Mouse (Mus musculus): ENCODE measurements around the gene Rnf121. TPM values are rescaled to one million over a fixed set of nuclear protein-coding genes. Genes with fewer than 3 reads are reported as not detected.

The Rnf121 gene
- polyA plus RNA-seq, 1 experiment from 2014 or later: 33.5 TPM

GRCm38 (mm10) chr7:102018590-102018989 lies 46.7 kb downstream of the Rnf121 start, which contains the start of gene Il18bp:
Gene Il18bp (minus strand): TSS chr7:102018690.
- Histone ChIP-seq H3K36me3 (peaks cover 90% of the 10 kb centered on the region), H3K9me3 (replicated peaks) (no peaks in the 10 kb centered on the region), H3K27me3 (replicated peaks) (no peaks in the 10 kb centered on the region), H3K4me3 (replicated peaks) (no peak within 1 kb of the TSS), H3K4me1 (no peaks in the 10 kb centered on the region), H3K27ac (replicated peaks) (peak within 1 kb of the TSS; percentile 20), H3K4me2 (no peak within 1 kb of the TSS), H3K9ac (replicated peaks) (no peak within 1 kb of the TSS)
- 91% methylated on average over 3 of the region's 3 CpGs for WGBS
- no peak for ATAC-seq (ENCODE audit: low FRiP score)

DNA sequence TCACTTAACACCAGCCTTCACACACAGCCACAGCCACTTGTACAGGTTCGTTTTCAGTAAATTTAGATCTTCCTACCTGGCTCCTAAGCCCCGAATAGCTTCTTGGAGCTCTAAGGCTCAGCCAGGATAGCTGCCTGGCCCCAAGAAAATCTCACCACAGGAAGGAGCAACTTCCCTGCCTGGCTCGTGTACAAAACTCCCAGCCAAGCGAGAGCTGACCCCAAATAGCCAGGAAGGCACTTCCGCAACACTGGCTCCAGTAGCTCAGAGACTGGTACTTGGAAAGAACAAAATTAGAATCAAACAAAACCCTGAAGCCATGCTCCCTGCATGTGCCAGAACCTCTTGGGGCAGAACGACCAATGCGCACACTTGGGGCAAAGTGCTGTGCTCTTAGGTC lies 47.2 kb downstream of the Rnf121 start:
- Histone ChIP-seq H3K4me1 (no peaks in the 10 kb centered on the region), H3K9me3 (replicated peaks) (no peaks in the 10 kb centered on the region), H3K4me3 (replicated peaks) (no peak overlapping the region), H3K27me3 (replicated peaks) (no peaks in the 10 kb centered on the region), H3K36me3 (peaks cover 90% of the 10 kb centered on the region), H3K27ac (replicated peaks) (no peak overlapping the region; the same call in 1 of the 2 replicates), H3K4me2 (no peak overlapping the region), H3K9ac (replicated peaks) (no peak overlapping the region)
- no peak for ATAC-seq (ENCODE audit: low FRiP score)
- 85% methylated on average over 7 of the region's 7 CpGs for WGBS

- H3K4me2 ChIP-seq: no peak overlapping the region
- no peaks in the 10 kb centered on the region for H3K27me3 ChIP-seq (replicated peaks)
- H3K9me3 ChIP-seq (replicated peaks): no peaks in the 10 kb centered on the region
- H3K4me1 ChIP-seq: no peaks in the 10 kb centered on the region
- no peak for ATAC-seq (ENCODE audit: low FRiP score)
- peaks cover 90% of the 10 kb centered on the region for H3K36me3 ChIP-seq
- no peak overlapping the region for H3K27ac ChIP-seq (replicated peaks)
- WGBS: 89% methylated on average over 5 of the region's 5 CpGs
- no peak overlapping the region for H3K4me3 ChIP-seq (replicated peaks)
- no peak overlapping the region for H3K9ac ChIP-seq (replicated peaks)
Observed at GRCm38 (mm10) chr7:102017452-102017851, 47.8 kb downstream of the Rnf121 start.

DNA sequence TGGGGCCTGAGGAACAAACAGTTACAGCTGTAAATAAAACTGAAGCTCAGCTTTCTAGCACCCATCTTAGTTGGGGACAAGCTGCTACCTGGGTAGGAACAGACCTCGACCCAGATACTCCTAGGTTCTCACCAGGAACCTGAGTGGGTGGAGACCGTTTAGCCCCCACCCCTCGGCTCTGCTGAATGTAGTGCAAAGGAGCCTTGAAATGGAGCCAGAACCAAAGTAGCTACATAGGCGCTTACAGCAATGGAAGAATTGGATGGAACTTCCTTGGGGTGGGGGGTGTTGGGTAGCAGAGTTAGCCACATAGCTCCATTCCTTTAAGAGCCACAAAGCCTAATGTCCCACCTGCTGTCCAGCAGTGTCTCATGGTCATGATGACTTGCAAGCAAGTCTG lies 48.3 kb downstream of the Rnf121 start:
- Histone ChIP-seq H3K27ac (replicated peaks) (no peak overlapping the region), H3K27me3 (replicated peaks) (no peaks in the 10 kb centered on the region)
- 79% methylated on average over 4 of the region's 4 CpGs for WGBS

GRCm38 (mm10) chr7:102014995-102015394 lies 50.3 kb downstream of the Rnf121 start:
- 86% methylated on average over 2 of the region's 2 CpGs for WGBS
- Histone ChIP-seq H3K27ac (replicated peaks) (0 out of 2 replicates have a peak overlapping the region, but pooled peaks have one; percentile 20), H3K27me3 (replicated peaks) (no peaks in the 10 kb centered on the region), H3K4me1 (no peaks in the 10 kb centered on the region), H3K9me3 (replicated peaks) (no peaks in the 10 kb centered on the region), H3K9ac (replicated peaks) (no peak overlapping the region), H3K4me3 (replicated peaks) (no peak overlapping the region), H3K36me3 (peaks cover 98% of the 10 kb centered on the region), H3K4me2 (no peak overlapping the region)
- no peak for ATAC-seq (ENCODE audit: low FRiP score)

More for the DNA sequence above, 48.3 kb downstream of the Rnf121 start:
- Histone ChIP-seq H3K4me2 (no peak overlapping the region), H3K36me3 (peaks cover 90% of the 10 kb centered on the region), H3K9me3 (replicated peaks) (no peaks in the 10 kb centered on the region), H3K9ac (replicated peaks) (no peak overlapping the region), H3K4me3 (replicated peaks) (no peak overlapping the region), H3K4me1 (no peaks in the 10 kb centered on the region)
- no peak for ATAC-seq (ENCODE audit: low FRiP score)

- no peaks in the 10 kb centered on the region for H3K9me3 ChIP-seq (replicated peaks)
- no peaks in the 10 kb centered on the region for H3K4me1 ChIP-seq
- H3K27ac ChIP-seq (replicated peaks): no peak overlapping the region
- H3K4me2 ChIP-seq: no peak overlapping the region
- H3K4me3 ChIP-seq (replicated peaks): no peak overlapping the region
- H3K27me3 ChIP-seq (replicated peaks): no peaks in the 10 kb centered on the region
- H3K36me3 ChIP-seq: peaks cover 99% of the 10 kb centered on the region
- H3K9ac ChIP-seq (replicated peaks): no peak overlapping the region
- ATAC-seq (ENCODE audit: low FRiP score): no peak
- 89% methylated on average over 8 of the region's 8 CpGs for WGBS
Observed at GRCm38 (mm10) chr7:102013416-102013815, 51.9 kb downstream of the Rnf121 start.

- Histone ChIP-seq H3K9ac (replicated peaks) (no peak overlapping the region), H3K4me2 (no peak overlapping the region), H3K9me3 (replicated peaks) (no peaks in the 10 kb centered on the region), H3K4me1 (no peaks in the 10 kb centered on the region), H3K27ac (replicated peaks) (no peak overlapping the region), H3K4me3 (replicated peaks) (no peak overlapping the region), H3K36me3 (peaks cover 93% of the 10 kb centered on the region), H3K27me3 (replicated peaks) (no peaks in the 10 kb centered on the region)
- no peak for ATAC-seq (ENCODE audit: low FRiP score)
- WGBS: 92% methylated on average over 9 of the region's 9 CpGs
Observed at GRCm38 (mm10) chr7:102011855-102012254, 53.4 kb downstream of the Rnf121 start.

DNA sequence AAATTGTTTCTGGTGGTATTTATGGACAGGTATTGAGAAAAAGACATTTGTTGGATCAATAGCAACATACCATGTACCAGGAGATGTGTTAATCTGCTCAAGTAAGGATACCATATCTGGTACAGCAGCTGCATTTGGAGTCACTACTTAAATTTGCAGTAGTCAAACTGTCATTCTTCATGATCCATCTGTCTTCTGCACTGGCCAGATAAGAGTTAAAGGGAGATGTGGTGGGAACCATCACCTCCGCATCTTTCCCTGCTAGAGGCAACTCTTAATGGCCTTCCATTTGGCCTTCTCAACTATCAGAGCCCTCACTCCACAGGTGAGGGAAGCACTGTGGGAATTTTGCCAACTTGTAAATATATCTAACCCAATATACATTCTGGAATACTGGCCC lies 58.7 kb downstream of the Rnf121 start:
- no peak overlapping the region for H3K9ac ChIP-seq (replicated peaks)
- H3K4me2 ChIP-seq: no peak overlapping the region
- H3K27ac ChIP-seq (replicated peaks): no peak overlapping the region
- no peaks in the 10 kb centered on the region for H3K9me3 ChIP-seq (replicated peaks)
- H3K4me3 ChIP-seq (replicated peaks): no peak overlapping the region
- no peaks in the 10 kb centered on the region for H3K4me1 ChIP-seq
- 86% methylated on average over 1 of the region's 1 CpGs for WGBS
- no peaks in the 10 kb centered on the region for H3K27me3 ChIP-seq (replicated peaks)
- peaks cover 85% of the 10 kb centered on the region for H3K36me3 ChIP-seq
- no peak for ATAC-seq (ENCODE audit: low FRiP score)

DNA sequence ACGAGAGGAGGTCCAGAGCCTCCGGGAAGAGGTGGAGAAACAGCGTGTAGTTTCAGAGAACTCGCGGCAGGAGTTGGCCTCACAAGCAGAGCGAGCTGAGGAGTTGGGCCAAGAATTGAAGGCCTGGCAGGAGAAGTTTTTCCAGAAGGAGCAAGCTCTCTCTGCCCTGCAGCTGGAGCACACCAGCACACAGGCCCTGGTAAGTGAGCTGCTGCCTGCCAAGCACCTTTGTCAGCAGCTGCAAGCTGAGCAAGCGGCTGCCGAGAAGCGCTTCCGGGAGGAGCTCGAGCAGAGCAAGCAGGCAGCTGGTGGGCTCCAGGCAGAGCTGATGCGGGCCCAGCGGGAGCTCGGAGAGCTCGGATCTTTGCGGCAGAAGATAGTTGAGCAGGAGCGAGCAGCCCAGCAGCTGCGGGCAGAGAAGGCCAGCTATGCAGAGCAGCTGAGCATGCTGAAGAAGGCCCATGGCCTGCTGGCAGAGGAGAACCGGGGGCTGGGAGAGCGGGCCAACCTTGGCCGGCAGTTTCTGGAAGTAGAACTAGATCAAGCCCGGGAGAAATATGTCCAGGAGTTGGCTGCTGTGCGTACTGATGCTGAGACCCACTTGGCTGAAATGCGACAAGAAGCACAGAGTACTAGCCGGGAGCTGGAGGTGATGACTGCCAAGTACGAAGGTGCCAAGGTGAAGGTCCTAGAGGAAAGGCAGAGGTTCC lies 64.2 kb downstream of the Rnf121 start:
- Histone ChIP-seq H3K4me3 (replicated peaks) (no peak overlapping the region), H3K4me2 (no peak overlapping the region), H3K27me3 (replicated peaks) (no peaks in the 10 kb centered on the region), H3K9me3 (replicated peaks) (no peaks in the 10 kb centered on the region), H3K27ac (replicated peaks) (peak overlapping the region; percentile 45), H3K4me1 (peaks cover 14% of the 10 kb centered on the region; the same call in 1 of the 2 replicates), H3K9ac (replicated peaks) (no peak overlapping the region), H3K36me3 (peaks cover 89% of the 10 kb centered on the region)
- ATAC-seq (ENCODE audit: low FRiP score): no peak
- WGBS: 85% methylated on average over 26 of the region's 26 CpGs

DNA sequence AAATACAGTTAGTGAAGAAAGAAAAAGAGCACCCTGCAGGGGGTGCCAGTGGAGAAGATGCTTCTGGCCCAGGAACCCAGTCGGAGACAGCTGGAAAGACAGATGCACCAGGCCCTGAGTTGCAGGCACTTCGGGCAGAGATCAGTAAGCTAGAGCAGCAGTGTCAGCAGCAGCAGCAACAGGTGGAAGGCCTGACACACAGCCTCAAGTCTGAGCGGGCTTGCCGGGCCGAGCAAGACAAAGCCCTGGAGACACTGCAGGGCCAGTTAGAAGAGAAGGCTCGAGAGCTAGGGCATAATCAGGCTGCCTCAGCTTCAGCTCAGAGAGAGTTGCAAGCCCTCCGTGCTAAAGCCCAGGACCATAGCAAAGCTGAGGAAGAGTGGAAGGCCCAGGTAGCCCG lies 65.0 kb downstream of the Rnf121 start:
- Histone ChIP-seq H3K4me1 (peaks cover 14% of the 10 kb centered on the region; the same call in 1 of the 2 replicates), H3K36me3 (peaks cover 89% of the 10 kb centered on the region), H3K9me3 (replicated peaks) (no peaks in the 10 kb centered on the region), H3K9ac (replicated peaks) (no peak overlapping the region), H3K4me3 (replicated peaks) (no peak overlapping the region), H3K27me3 (replicated peaks) (no peaks in the 10 kb centered on the region), H3K4me2 (no peak overlapping the region), H3K27ac (replicated peaks) (peak overlapping the region; percentile 45; the same call in 1 of the 2 replicates)
- WGBS: 85% methylated on average over 8 of the region's 8 CpGs
- ATAC-seq (ENCODE audit: low FRiP score): no peak

DNA sequence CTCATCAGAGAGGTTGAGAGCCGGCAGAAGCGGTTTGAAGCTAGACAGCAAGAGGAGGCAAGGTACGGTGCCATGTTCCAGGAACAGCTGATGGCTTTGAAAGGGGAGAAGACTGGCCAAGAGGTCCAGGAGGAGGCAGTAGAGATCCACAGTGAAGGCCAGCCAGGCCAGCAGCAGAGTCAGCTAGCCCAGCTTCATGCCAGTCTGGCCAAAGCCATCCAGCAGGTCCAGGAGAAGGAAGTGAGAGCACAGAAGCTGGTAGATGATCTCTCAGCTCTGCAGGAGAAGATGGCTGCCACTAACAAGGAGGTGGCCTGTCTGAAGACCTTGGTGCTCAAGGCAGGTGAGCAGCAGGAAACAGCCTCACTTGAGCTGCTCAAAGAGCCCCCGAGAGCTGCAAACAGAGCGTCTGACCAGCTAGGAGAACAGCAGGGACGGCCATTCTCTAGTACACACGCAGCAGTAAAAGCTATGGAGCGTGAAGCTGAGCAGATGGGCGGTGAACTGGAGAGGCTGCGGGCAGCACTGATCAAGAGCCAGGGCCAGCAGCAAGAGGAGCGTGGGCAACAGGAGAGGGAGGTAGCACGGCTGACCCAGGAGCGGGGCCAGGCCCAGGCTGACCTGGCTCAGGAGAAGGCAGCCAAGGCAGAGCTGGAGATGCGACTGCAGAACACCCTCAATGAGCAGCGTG lies 65.7 kb downstream of the Rnf121 start:
- Histone ChIP-seq H3K9me3 (replicated peaks) (no peaks in the 10 kb centered on the region), H3K27me3 (replicated peaks) (no peaks in the 10 kb centered on the region), H3K4me3 (replicated peaks) (no peak overlapping the region), H3K4me2 (no peak overlapping the region), H3K36me3 (peaks cover 92% of the 10 kb centered on the region), H3K27ac (replicated peaks) (peak overlapping the region; percentile 39), H3K9ac (replicated peaks) (no peak overlapping the region), H3K4me1 (peaks cover 14% of the 10 kb centered on the region; the same call in 1 of the 2 replicates)
- no peak for ATAC-seq (ENCODE audit: low FRiP score)
- 74% methylated on average over 15 of the region's 15 CpGs for WGBS

Data from neural tube, embryonic 15.5 days (tissue).